Mouse (Mus musculus) heart, embryonic 11.5 days (tissue): ENCODE results near the gene Slc24a1. TPM values are rescaled to one million over a fixed set of nuclear protein-coding genes. Genes with fewer than 3 reads are reported as not detected.

ENCODE experiments used
- ATAC-seq: fragments of 200-750 bp; cut with Nextera tagmentation; replicated peaks from 2 replicates; pipeline ENCODE4 v1.8.0; 2017; ENCODE audit warnings: moderate library complexity; ENCODE audit not compliant: insufficient number of reproducible peaks, low FRiP score, low TSS enrichment
- H3K27ac ChIP-seq: fragments of 300-500 bp; sonication (generic); 2 replicates; pipeline ENCODE4 v1.5.1; 2014; ENCODE audit warnings: mild to moderate bottlenecking, low read depth, low read length
- H3K27me3 ChIP-seq: fragments of 300-500 bp; sonication (generic); 2 replicates; pipeline ENCODE4 v1.6.1; 2014; ENCODE audit warnings: mild to moderate bottlenecking, low read length, mixed read lengths; ENCODE audit not compliant: control insufficient read depth, insufficient read depth
- H3K36me3 ChIP-seq: fragments of 300-500 bp; sonication (generic); 2 replicates; pipeline ENCODE4 v1.6.1; 2014; ENCODE audit warnings: mild to moderate bottlenecking, low read length, moderate library complexity, mixed read lengths; ENCODE audit not compliant: control insufficient read depth, insufficient read depth
- H3K4me1 ChIP-seq: fragments of 300-500 bp; sonication (generic); 2 replicates; pipeline ENCODE4 v1.6.1; 2014; ENCODE audit warnings: low read length; ENCODE audit not compliant: control insufficient read depth, insufficient read depth
- H3K4me2 ChIP-seq: fragments of 300-500 bp; sonication (generic); 2 replicates; pipeline ENCODE4 v1.6.1; 2014; ENCODE audit warnings: mild to moderate bottlenecking, moderate library complexity
- H3K4me3 ChIP-seq: fragments of 300-500 bp; sonication (generic); 2 replicates; pipeline ENCODE4 v1.5.1; 2014; ENCODE audit warnings: low read depth, low read length
- H3K9ac ChIP-seq: fragments of 300-500 bp; sonication (generic); 2 replicates; pipeline ENCODE4 v1.6.1; 2014; ENCODE audit warnings: mild to moderate bottlenecking, low read depth, low read length, moderate library complexity
- H3K9me3 ChIP-seq: fragments of 300-500 bp; sonication (generic); replicated peaks from 2 replicates; pipeline ENCODE4 v1.6.1; 2016; ENCODE audit warnings: low read length; ENCODE audit not compliant: control insufficient read depth
- WGBS: fragments of 180-500 bp; shearing (Covaris S2); extraction: QIAGEN DNeasy Blood & Tissue Kit; methylation state at CpG from one replicate; pipeline ENCODE4 v1.1.7; 2014; ENCODE audit not compliant: insufficient replicate concordance; 5-methylcytosine and 5-hydroxymethylcytosine counted together
- polyA plus RNA-seq: library from polyadenylated mRNA; unstranded; fragments of >200 nt; fragmentation: Nextera tagmentation; extraction: Ambion mirVana; gene quantifications from 2 replicates; pipeline ENCODE4 v1.2.1, GENCODE M21; 2014

Gene Slc24a1
- polyA plus RNA-seq, 1 experiment from 2014 or later = 0.03 TPM

GRCm38 (mm10) chr9:64934015-64934754 lies 17.2 kb downstream of the Slc24a1 start:
- no peak; the same call in 1 of the 2 replicates for ATAC-seq

GRCm38 (mm10) chr9:64931751-64932610 lies 19.4 kb downstream of the Slc24a1 start:
- Histone ChIP-seq H3K4me2 (no peak overlapping the region), H3K9me3 (no peaks in the 10 kb centered on the region), H3K4me3 (no peak overlapping the region), H3K9ac (no peak overlapping the region), H3K27me3 (no peaks in the 10 kb centered on the region), H3K27ac (peak overlapping the region; percentile 60; the same call in 1 of the 2 replicates), H3K36me3 (no peaks in the 10 kb centered on the region), H3K4me1 (peaks cover 27% of the 10 kb centered on the region)
- peak; percentile 41; the same call in 1 of the 2 replicates for ATAC-seq
- 35% methylated on average over 7 of the region's 7 CpGs for WGBS

More at GRCm38 (mm10) chr9:64934015-64934754, 17.2 kb downstream of the Slc24a1 start:
- Histone ChIP-seq H3K4me3 (no peak overlapping the region), H3K27ac (no peak overlapping the region), H3K27me3 (no peaks in the 10 kb centered on the region), H3K4me2 (peak overlapping the region; percentile 14), H3K36me3 (no peaks in the 10 kb centered on the region), H3K9me3 (no peaks in the 10 kb centered on the region), H3K4me1 (peaks cover 31% of the 10 kb centered on the region), H3K9ac (no peak overlapping the region)
- 39% methylated on average over 15 of the region's 15 CpGs for WGBS

GRCm38 (mm10) chr9:64930256-64930655 lies 21.2 kb downstream of the Slc24a1 start:
- H3K36me3 ChIP-seq = no peaks in the 10 kb centered on the region
- no peak overlapping the region for H3K27ac ChIP-seq
- H3K27me3 ChIP-seq = no peaks in the 10 kb centered on the region
- H3K4me3 ChIP-seq = no peak overlapping the region
- WGBS = 73% methylated on average over 4 of the region's 4 CpGs
- no peaks in the 10 kb centered on the region for H3K9me3 ChIP-seq
- H3K9ac ChIP-seq = no peak overlapping the region
- H3K4me2 ChIP-seq = no peak overlapping the region
- peaks cover 25% of the 10 kb centered on the region for H3K4me1 ChIP-seq
- ATAC-seq = no peak

- no peak overlapping the region for H3K4me2 ChIP-seq
- H3K27ac ChIP-seq = no peak overlapping the region
Measured at GRCm38 (mm10) chr9:64926201-64926991, 25.0 kb downstream of the Slc24a1 start.

GRCm38 (mm10) chr9:64925771-64926170 lies 25.6 kb downstream of the Slc24a1 start:
- no peak overlapping the region for H3K27ac ChIP-seq
- H3K4me1 ChIP-seq = no peaks in the 10 kb centered on the region
- no peaks in the 10 kb centered on the region for H3K27me3 ChIP-seq
- H3K9ac ChIP-seq = no peak overlapping the region
- H3K4me3 ChIP-seq = no peak overlapping the region
- no peaks in the 10 kb centered on the region for H3K9me3 ChIP-seq
- no peak overlapping the region for H3K4me2 ChIP-seq
- 73% methylated on average over 5 of the region's 5 CpGs for WGBS
- ATAC-seq = no peak
- no peaks in the 10 kb centered on the region for H3K36me3 ChIP-seq

More at GRCm38 (mm10) chr9:64926201-64926991, 25.0 kb downstream of the Slc24a1 start:
- no peaks in the 10 kb centered on the region for H3K9me3 ChIP-seq
- no peak for ATAC-seq
- H3K9ac ChIP-seq = no peak overlapping the region
- no peak overlapping the region for H3K4me3 ChIP-seq
- H3K4me1 ChIP-seq = peaks cover 2% of the 10 kb centered on the region
- 71% methylated on average over 8 of the region's 8 CpGs for WGBS
- H3K36me3 ChIP-seq = no peaks in the 10 kb centered on the region
- H3K27me3 ChIP-seq = no peaks in the 10 kb centered on the region

- peak overlapping the region; percentile 60 for H3K4me2 ChIP-seq
- no peaks in the 10 kb centered on the region for H3K27me3 ChIP-seq
- H3K9me3 ChIP-seq = no peaks in the 10 kb centered on the region
- H3K27ac ChIP-seq = peak overlapping the region; percentile 24; the same call in 1 of the 2 replicates
- 42% methylated on average over 16 of the region's 16 CpGs for WGBS
- H3K36me3 ChIP-seq = peaks cover 1% of the 10 kb centered on the region; the same call in 1 of the 2 replicates
- H3K4me3 ChIP-seq = peak overlapping the region; percentile 47
- no peaks in the 10 kb centered on the region for H3K4me1 ChIP-seq
- peak overlapping the region; percentile 58 for H3K9ac ChIP-seq
- ATAC-seq = no peak; the same call in 1 of the 2 replicates
Measured at GRCm38 (mm10) chr9:64918560-64918959, 32.8 kb downstream of the Slc24a1 start.

GRCm38 (mm10) chr9:64914629-64915028 lies 36.8 kb downstream of the Slc24a1 start:
- H3K36me3 ChIP-seq = peaks cover 4% of the 10 kb centered on the region; the same call in 1 of the 2 replicates
- no peaks in the 10 kb centered on the region for H3K9me3 ChIP-seq
- H3K27ac ChIP-seq = no peak overlapping the region
- no peaks in the 10 kb centered on the region for H3K4me1 ChIP-seq
- 76% methylated on average over 4 of the region's 4 CpGs for WGBS
- H3K4me2 ChIP-seq = no peak overlapping the region
- no peak overlapping the region for H3K4me3 ChIP-seq
- ATAC-seq = no peak
- no peaks in the 10 kb centered on the region for H3K27me3 ChIP-seq
- no peak overlapping the region for H3K9ac ChIP-seq

- WGBS = 86% methylated on average over 2 of the region's 2 CpGs
- no peak overlapping the region for H3K27ac ChIP-seq
- H3K4me2 ChIP-seq = no peak overlapping the region
- H3K4me3 ChIP-seq = no peak overlapping the region
- no peaks in the 10 kb centered on the region for H3K27me3 ChIP-seq
- H3K36me3 ChIP-seq = peaks cover 4% of the 10 kb centered on the region; the same call in 1 of the 2 replicates
- no peaks in the 10 kb centered on the region for H3K4me1 ChIP-seq
- H3K9me3 ChIP-seq = no peaks in the 10 kb centered on the region
- no peak overlapping the region for H3K9ac ChIP-seq
- no peak for ATAC-seq
Measured at GRCm38 (mm10) chr9:64913973-64914372, 37.4 kb downstream of the Slc24a1 start.
